Mouse (Mus musculus): ENCODE results near the gene Shisal1.

DNA sequence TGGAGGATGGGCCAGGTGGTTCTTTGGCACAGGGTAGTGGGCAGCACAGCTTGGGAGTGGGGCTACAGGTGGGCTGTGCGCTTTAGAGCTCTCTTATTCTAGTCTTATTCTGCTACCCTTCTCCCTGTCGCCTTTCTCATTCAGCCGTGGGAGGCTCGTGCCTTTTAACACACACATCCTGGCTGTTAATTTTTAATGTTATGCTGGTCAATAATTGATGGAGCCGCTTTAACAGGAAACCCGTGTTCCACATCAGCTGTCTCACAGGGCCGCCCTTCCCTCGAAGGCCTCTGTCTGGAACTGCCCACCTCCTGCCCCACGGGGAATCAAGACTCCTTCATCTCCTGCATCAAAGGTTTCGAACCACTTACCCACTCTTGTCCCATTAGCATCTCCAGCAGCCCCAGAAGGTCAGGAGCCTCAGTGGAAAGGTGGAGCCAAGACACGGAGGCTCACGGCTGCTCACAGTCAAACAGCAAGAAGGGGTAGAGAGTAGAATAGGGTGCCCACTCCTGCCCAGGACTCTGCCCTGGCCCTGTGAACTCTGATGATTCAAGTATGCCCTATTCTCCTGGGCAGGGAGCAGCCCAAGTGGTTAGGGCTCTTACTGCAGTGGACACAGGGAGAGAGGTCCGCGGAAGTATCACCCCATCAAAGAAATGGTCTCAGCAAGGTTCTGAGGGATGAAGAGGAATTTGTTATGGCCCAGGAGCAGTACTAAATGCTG lies 51.4 kb downstream of the Shisal1 start:
- TF ChIP-seq CTCF (IDR thresholded peaks at IDR 0.05) (no peak), EP300 (IDR thresholded peaks at IDR 0.05) (no peak)

All from lung, postnatal 0 days (tissue).